Mouse (Mus musculus) liver, adult 2 months (tissue): ENCODE data around the gene Tmem135. TPM values are rescaled to one million over a fixed set of nuclear protein-coding genes. Genes with fewer than 3 reads are reported as not detected.
A peak's percentile ranks its signal among the peaks of the same experiment; 100 is the strongest.

Experiments
- DNase-seq: peaks from one replicate; pipeline ENCODE4 v3.0.0-alpha.2; 2011; ENCODE audit warnings: low read depth, low spot score; ENCODE audit errors: extremely low read depth
- H3K27ac ChIP-seq: fragments of 200-500 bp; replicated peaks from 2 replicates; pipeline ENCODE4 v1.5.1; 2012; ENCODE audit warnings: low read depth, mild to moderate bottlenecking, control low read depth, inconsistent platforms, low read length; ENCODE audit not compliant: insufficient read depth
- H3K27me3 ChIP-seq: fragments of 200-500 bp; 2 replicates; pipeline ENCODE4 v1.6.1; 2012; ENCODE audit warnings: mild to moderate bottlenecking, moderate library complexity, low read length, inconsistent platforms; ENCODE audit not compliant: control insufficient read depth, insufficient read depth
- H3K36me3 ChIP-seq: fragments of 200-500 bp; 2 replicates; pipeline ENCODE4 v1.6.1; 2012; ENCODE audit warnings: low read length, inconsistent platforms; ENCODE audit not compliant: control insufficient read depth, insufficient read depth
- H3K4me1 ChIP-seq: fragments of 200-500 bp; 2 replicates; pipeline ENCODE4 v1.6.1; 2011; ENCODE audit warnings: low read length; ENCODE audit not compliant: control insufficient read depth, insufficient read depth
- H3K4me3 ChIP-seq: fragments of 200-500 bp; 2 replicates; pipeline ENCODE4 v1.5.1; 2011; ENCODE audit warnings: low read depth, mild to moderate bottlenecking, control low read depth, low read length, moderate library complexity; ENCODE audit not compliant: insufficient read depth
- H3K79me2 ChIP-seq: fragments of 200-500 bp; 2 replicates; pipeline ENCODE4 v1.6.1; 2012; ENCODE audit warnings: inconsistent platforms, mild to moderate bottlenecking, low read length, moderate library complexity; ENCODE audit not compliant: control insufficient read depth, insufficient read depth
- H3K9ac ChIP-seq: fragments of 200-500 bp; 2 replicates; pipeline ENCODE4 v1.6.1; 2012; ENCODE audit warnings: low read depth, mild to moderate bottlenecking, control low read depth, inconsistent platforms, low read length
- CTCF ChIP-seq: fragments of 200-500 bp; IDR thresholded peaks from 2 replicates; pipeline ENCODE4 v1.5.1; 2011; ENCODE audit warnings: low read depth, low read length, control low read depth
- POLR2A ChIP-seq: fragments of 200-500 bp; IDR thresholded peaks from 2 replicates; pipeline ENCODE4 v1.6.1; 2011; ENCODE audit warnings: low read length, control low read depth; ENCODE audit not compliant: insufficient read depth; ENCODE audit errors: extremely low read depth
- WGBS: fragments of 180-500 bp; shearing (Covaris S2); methylation state at CpG from one replicate; pipeline ENCODE4 v1.1.7; 2018; 5-methylcytosine and 5-hydroxymethylcytosine counted together
- polyA plus RNA-seq: library from polyadenylated mRNA; depleted of rRNA; stranded (reverse); fragments of >200 nt; gene quantifications from 2 replicates; pipeline ENCODE4 v1.2.3, GENCODE M21; 2012; rRNA removed
- total RNA-seq: library from RNA; depleted of rRNA; stranded (reverse); fragments of >200 nt; gene quantifications from 2 replicates; pipeline ENCODE4 v1.2.3, GENCODE M21; 2014; rRNA removed

Tmem135 gene
- total RNA-seq, result 60.4 and 60.5 TPM in 2 replicates
- 101 and 108 TPM in 2 replicates for polyA plus RNA-seq

DNA sequence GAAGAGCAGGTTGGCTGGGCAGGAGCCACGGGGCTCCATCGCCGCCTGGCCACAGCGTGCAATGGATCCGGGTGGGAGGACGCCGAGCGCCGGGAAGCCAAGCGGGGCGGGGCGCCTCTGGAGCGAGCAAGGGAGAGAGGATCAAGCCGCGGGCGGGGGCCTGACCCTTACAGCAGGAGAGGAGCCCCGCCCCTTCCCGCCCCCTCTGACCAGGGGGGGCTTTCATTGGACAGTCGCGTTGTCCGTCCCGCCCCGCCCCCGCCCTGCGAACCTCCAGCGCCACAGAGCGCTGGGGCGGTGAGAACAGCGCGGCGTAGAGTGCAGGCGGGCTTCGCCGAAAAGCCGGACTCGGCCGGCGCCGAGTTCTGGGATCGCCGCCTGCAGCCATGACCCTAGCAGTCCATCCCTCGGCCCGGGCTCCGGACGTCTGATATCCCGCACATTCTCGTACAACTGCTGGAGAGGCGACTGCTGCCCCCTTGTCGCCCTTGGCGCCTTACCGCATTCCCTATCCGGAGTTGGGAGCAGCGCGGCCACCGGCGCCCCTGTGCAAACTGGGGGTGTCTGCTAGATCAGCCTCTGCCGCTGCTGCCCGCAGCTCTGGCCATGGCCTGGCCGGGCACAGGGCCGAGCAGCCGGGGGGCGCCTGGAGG lies at the start of gene Tmem135, which contains the start of gene Fzd4:
Gene Tmem135, minus strand, starts transcription at position 142 of the 653 bp plus-strand sequence.
Gene Fzd4, plus strand, starts transcription at position 275 of the 653 bp plus-strand sequence.
- Histone ChIP-seq H3K4me1 (peaks cover 17% of the 10 kb centered on the region), H3K27ac (peak within 1 kb of the TSS; percentile 96), H3K27me3 (no peaks in the 10 kb centered on the region), H3K9ac (peak within 1 kb of the TSS; percentile 93), H3K4me3 (peak within 1 kb of the TSS; percentile 90), H3K36me3 (peaks cover 17% of the 10 kb centered on the region), H3K79me2 (peaks cover 6% of the 10 kb centered on the region; the same call in 1 of the 2 replicates)
- DNase-seq, result peak; percentile 84
- peak; percentile 92 for TF ChIP-seq POLR2A
- no peak for TF ChIP-seq CTCF
- WGBS, result under 1% methylated on average over 61 of the region's 62 CpGs

DNA sequence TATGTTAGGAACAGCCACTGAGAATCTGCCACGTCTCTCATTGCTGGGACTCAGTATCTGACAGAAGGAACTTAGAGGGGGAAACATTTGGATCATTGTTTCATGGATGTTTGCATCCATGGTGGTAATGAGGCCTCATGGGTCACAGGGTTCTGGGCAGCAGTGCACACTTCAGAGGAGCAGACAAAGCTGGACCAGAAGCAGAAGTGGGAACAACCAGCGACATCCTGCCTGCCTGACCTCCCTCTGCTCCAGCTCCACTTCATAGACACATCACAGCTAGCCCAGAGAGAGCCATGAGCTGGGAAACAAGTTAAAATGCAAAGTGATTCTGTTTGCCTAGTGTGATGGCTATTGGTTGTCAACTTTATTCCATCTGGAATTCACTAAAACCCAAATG lies 46.3 kb upstream of the Tmem135 start:
- no peaks in the 10 kb centered on the region for H3K79me2 ChIP-seq
- H3K36me3 ChIP-seq, result no peaks in the 10 kb centered on the region
- H3K27me3 ChIP-seq, result no peaks in the 10 kb centered on the region
- H3K9ac ChIP-seq, result no peak overlapping the region
- no peak for DNase-seq
- H3K4me3 ChIP-seq, result no peak overlapping the region
- H3K27ac ChIP-seq, result no peak overlapping the region
- WGBS, result 62% methylated on average over 2 of the region's 2 CpGs
- H3K4me1 ChIP-seq, result no peaks in the 10 kb centered on the region
- TF ChIP-seq CTCF, result no peak
- TF ChIP-seq POLR2A, result no peak

DNA sequence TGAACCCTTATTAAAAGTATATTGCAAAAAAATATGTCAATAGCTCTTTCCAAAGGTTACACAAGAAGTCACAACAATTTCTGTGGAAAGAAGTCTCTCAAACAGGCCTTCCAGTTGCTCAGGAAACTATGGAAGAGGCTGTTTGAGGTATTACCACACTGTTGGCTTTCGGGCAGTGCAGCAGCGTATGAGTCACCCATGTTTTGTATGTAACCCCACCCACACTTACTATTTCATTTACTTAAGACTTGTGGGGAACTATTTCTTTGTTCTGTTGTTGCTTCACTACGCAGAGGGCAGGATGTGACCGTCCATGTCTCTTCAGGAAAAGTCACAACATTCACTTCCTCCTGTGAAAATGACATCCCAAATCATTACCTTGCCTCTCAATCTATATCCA lies 41.1 kb upstream of the Tmem135 start:
- no peak for DNase-seq
- no peak overlapping the region for H3K27ac ChIP-seq

DNA sequence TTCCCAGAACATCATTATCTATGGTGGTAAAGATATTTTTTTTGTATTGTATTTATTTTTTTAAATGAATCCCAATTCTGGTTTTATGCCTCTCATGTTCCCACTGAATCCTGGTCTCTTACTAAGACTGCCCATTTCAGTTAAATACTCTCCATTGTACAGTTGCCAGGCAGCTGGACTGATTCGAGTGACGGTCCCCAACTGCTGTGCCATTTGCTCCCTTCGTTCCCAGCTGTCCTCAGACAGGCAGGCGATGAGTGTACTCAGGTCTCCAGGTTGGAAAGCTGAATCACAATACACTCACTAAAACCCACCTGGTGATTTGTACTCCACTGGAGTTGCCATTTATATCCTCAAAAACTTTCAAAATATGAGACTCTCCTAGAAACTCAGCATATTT lies 38.2 kb upstream of the Tmem135 start:
- no peaks in the 10 kb centered on the region for H3K4me1 ChIP-seq
- no peaks in the 10 kb centered on the region for H3K27me3 ChIP-seq
- H3K9ac ChIP-seq, result no peak overlapping the region
- DNase-seq, result no peak
- H3K4me3 ChIP-seq, result no peak overlapping the region
- TF ChIP-seq POLR2A, result no peak
- no peak for TF ChIP-seq CTCF
- no peak overlapping the region for H3K27ac ChIP-seq
- H3K36me3 ChIP-seq, result no peaks in the 10 kb centered on the region
- whole genome bisulfite sequencing, result 88% methylated on average over 4 of the region's 4 CpGs
- H3K79me2 ChIP-seq, result no peaks in the 10 kb centered on the region

More for the DNA sequence above, 41.1 kb upstream of the Tmem135 start:
- H3K36me3 ChIP-seq, result no peaks in the 10 kb centered on the region
- TF ChIP-seq CTCF, result no peak
- TF ChIP-seq POLR2A, result no peak
- H3K4me1 ChIP-seq, result no peaks in the 10 kb centered on the region
- H3K79me2 ChIP-seq, result no peaks in the 10 kb centered on the region
- H3K27me3 ChIP-seq, result no peaks in the 10 kb centered on the region
- 72% methylated on average over 4 of the region's 4 CpGs for WGBS
- no peak overlapping the region for H3K4me3 ChIP-seq
- no peak overlapping the region for H3K9ac ChIP-seq

DNA sequence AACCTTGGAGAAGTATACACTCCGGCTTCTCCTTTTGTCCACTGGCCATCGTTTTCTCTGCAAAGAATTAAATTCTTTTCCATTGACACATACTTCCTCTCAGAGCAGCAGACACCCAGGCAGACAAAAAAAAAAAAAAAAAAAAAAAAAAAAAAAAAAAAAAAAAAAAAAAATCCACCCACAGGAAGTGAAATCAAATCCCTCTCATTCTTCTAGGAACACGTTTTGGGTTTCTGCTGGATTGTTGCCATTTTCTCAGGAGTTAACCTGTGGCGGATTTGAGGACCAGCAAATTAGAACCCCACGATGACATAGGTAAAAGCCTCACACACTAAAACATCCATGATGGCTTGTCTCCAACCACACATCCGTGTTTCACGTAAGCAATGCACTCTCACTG lies 37.3 kb upstream of the Tmem135 start:
- no peak overlapping the region for H3K9ac ChIP-seq
- H3K27ac ChIP-seq, result no peak overlapping the region
- no peak for TF ChIP-seq POLR2A
- TF ChIP-seq CTCF, result no peak
- H3K36me3 ChIP-seq, result no peaks in the 10 kb centered on the region
- H3K4me3 ChIP-seq, result no peak overlapping the region
- no peak for DNase-seq
- H3K4me1 ChIP-seq, result no peaks in the 10 kb centered on the region
- WGBS, result 69% methylated on average over 7 of the region's 7 CpGs
- H3K27me3 ChIP-seq, result no peaks in the 10 kb centered on the region
- H3K79me2 ChIP-seq, result no peaks in the 10 kb centered on the region

DNA sequence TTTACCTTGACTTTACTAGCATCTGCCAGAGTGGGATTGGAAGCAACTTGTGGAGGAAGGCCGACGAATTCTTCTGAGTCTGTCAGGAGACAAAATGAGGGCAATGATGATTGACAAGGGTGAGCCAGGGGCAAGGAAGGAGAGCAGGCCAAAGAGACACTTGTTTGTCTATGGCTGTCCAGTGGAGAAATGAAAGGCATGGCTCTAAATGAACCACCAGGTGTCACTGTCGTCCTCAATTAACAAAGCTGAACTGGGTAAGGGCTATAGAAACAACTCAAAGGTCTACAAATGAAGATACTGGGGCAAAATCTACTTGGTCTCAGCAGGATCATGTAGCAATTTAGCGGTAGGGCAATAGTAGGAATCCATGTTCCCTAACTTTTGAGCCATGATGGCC lies 33.6 kb upstream of the Tmem135 start:
- WGBS, result 32% methylated on average over 4 of the region's 4 CpGs
- Histone ChIP-seq H3K27ac (no peak overlapping the region), H3K27me3 (no peaks in the 10 kb centered on the region), H3K79me2 (no peaks in the 10 kb centered on the region), H3K4me3 (no peak overlapping the region), H3K36me3 (no peaks in the 10 kb centered on the region), H3K9ac (no peak overlapping the region), H3K4me1 (peaks cover 2% of the 10 kb centered on the region)
- peak; percentile 58 for DNase-seq
- TF ChIP-seq POLR2A (no peak), CTCF (peak; percentile 52)
